Mouse (Mus musculus) MEL (cell line): Measurements from ENCODE around the gene Med24. TPM values are rescaled to one million over a fixed set of nuclear protein-coding genes. Genes with fewer than 3 reads are reported as not detected.

Source experiments
- DNase-seq: peaks from one replicate; pipeline ENCODE4 v3.0.0; 2011; ENCODE audit warnings: low read depth, low spot score
- H3K27ac ChIP-seq: 2 replicates; pipeline ENCODE4 v1.5.1; 2012; ENCODE audit warnings: low read depth, mild to moderate bottlenecking, control low read depth, low read length, moderate library complexity; ENCODE audit not compliant: control insufficient read depth
- H3K27me3 ChIP-seq, 2 experiments: fragments of 150-350 bp in 1 of 2; sonication (generic) in 1 of 2; 2 replicates each; pipeline ENCODE4 v1.6.1; 2012; ENCODE audit warnings: low read length in 2 of 2, mild to moderate bottlenecking in 2 of 2, improper control_type of control experiment in 1 of 2, moderate library complexity in 1 of 2; ENCODE audit not compliant: insufficient read depth in 2 of 2, control insufficient read depth in 1 of 2
- H3K36me3 ChIP-seq, 2 experiments: 2 replicates each; pipeline ENCODE4 v1.6.1; 2012 to 2014; ENCODE audit warnings: low read length in 2 of 2, improper control_type of control experiment in 1 of 2, inconsistent platforms in 1 of 2, mild to moderate bottlenecking in 1 of 2; ENCODE audit not compliant: insufficient read depth in 2 of 2, control insufficient read depth in 1 of 2
- H3K4me1 ChIP-seq, 2 experiments: fragments of 150-350 bp in 1 of 2; sonication (generic) in 1 of 2; 2 replicates each; pipeline ENCODE4 v1.6.1; 2012; ENCODE audit warnings: low read length in 2 of 2, improper control_type of control experiment in 1 of 2, mild to moderate bottlenecking in 1 of 2; ENCODE audit not compliant: insufficient read depth in 2 of 2, control insufficient read depth in 1 of 2
- H3K4me3 ChIP-seq, 2 experiments: fragments of 150-350 bp in 1 of 2; sonication (generic) in 1 of 2; 2 replicates each; pipeline ENCODE4 v1.5.1; 2012; ENCODE audit warnings: low read depth in 2 of 2, low read length in 2 of 2, mild to moderate bottlenecking in 2 of 2, moderate library complexity in 2 of 2, control low read depth in 1 of 2, improper control_type of control experiment in 1 of 2; ENCODE audit not compliant: control insufficient read depth in 1 of 2, insufficient read depth in 1 of 2
- H3K79me2 ChIP-seq: 2 replicates; pipeline ENCODE4 v1.6.1; 2012; ENCODE audit warnings: mild to moderate bottlenecking, low read length, moderate library complexity; ENCODE audit not compliant: control insufficient read depth, poor library complexity, insufficient read depth
- H3K9ac ChIP-seq: 2 replicates; pipeline ENCODE4 v1.6.1; 2012; ENCODE audit warnings: low read depth, mild to moderate bottlenecking, control low read depth, low read length, moderate library complexity; ENCODE audit not compliant: control insufficient read depth, poor library complexity, severe bottlenecking
- H3K9me3 ChIP-seq: fragments of 150-350 bp; sonication (generic); replicated peaks from 2 replicates; pipeline ENCODE4 v1.6.1; 2012; ENCODE audit warnings: mild to moderate bottlenecking, low read length, improper control_type of control experiment, moderate library complexity; ENCODE audit not compliant: insufficient read depth
- CTCF ChIP-seq, 3 experiments: IDR thresholded peaks in 2 of 3; conservative IDR thresholded peaks in 1 of 3; 2 replicates each; pipeline ENCODE4 v1.5.1; 2011 to 2012; ENCODE audit warnings: low read length in 3 of 3, low read depth in 2 of 3, mild to moderate bottlenecking in 2 of 3, improper control_type of control experiment in 1 of 3, inconsistent platforms in 1 of 3, mixed read lengths in 1 of 3, moderate library complexity in 1 of 3; ENCODE audit not compliant: control insufficient read depth in 1 of 3, insufficient read depth in 1 of 3, poor library complexity in 1 of 3, severe bottlenecking in 1 of 3
- EP300 ChIP-seq, 2 experiments: IDR thresholded peaks; 2 replicates each; pipeline ENCODE4 v1.6.1; 2011; ENCODE audit warnings: improper control_type of control experiment in 2 of 2, low read length in 2 of 2, low read depth in 1 of 2, mild to moderate bottlenecking in 1 of 2
- MAFK ChIP-seq: IDR thresholded peaks from 2 replicates; pipeline ENCODE4 v1.6.1; 2011; ENCODE audit warnings: low read depth, mild to moderate bottlenecking, low read length, improper control_type of control experiment, borderline replicate concordance
- MAX ChIP-seq: IDR thresholded peaks from 2 replicates; pipeline ENCODE4 v1.6.1; 2011; ENCODE audit warnings: low read length, improper control_type of control experiment
- MEF2A ChIP-seq: IDR thresholded peaks from 2 replicates; pipeline ENCODE4 v1.6.1; 2014; ENCODE audit warnings: low read depth, mild to moderate bottlenecking, inconsistent platforms, low read length, improper control_type of control experiment; ENCODE audit not compliant: poor library complexity, insufficient replicate concordance, severe bottlenecking; ENCODE audit errors: extremely low read depth
- MYC ChIP-seq: IDR thresholded peaks from 2 replicates; pipeline ENCODE4 v1.6.1; 2011; ENCODE audit warnings: low read depth, mild to moderate bottlenecking, low read length, improper control_type of control experiment, moderate library complexity
- NELFE ChIP-seq: IDR thresholded peaks from 2 replicates; pipeline ENCODE4 v1.6.1; 2011; ENCODE audit warnings: low read depth, low read length, improper control_type of control experiment
- NRF1 ChIP-seq: IDR thresholded peaks from 2 replicates; pipeline ENCODE4 v1.6.1; 2014; ENCODE audit warnings: low read depth, mild to moderate bottlenecking, inconsistent platforms, low read length, improper control_type of control experiment, moderate library complexity; ENCODE audit not compliant: poor library complexity, insufficient read depth, severe bottlenecking
- POLR2A ChIP-seq, 2 experiments: IDR thresholded peaks; 2 replicates each; pipeline ENCODE4 v1.6.1; 2011 to 2012; ENCODE audit warnings: low read length in 2 of 2, mild to moderate bottlenecking in 2 of 2, control low read depth in 1 of 2, improper control_type of control experiment in 1 of 2, low read depth in 1 of 2, moderate library complexity in 1 of 2; ENCODE audit not compliant: control insufficient read depth in 1 of 2, insufficient read depth in 1 of 2, poor library complexity in 1 of 2
- RAD21 ChIP-seq: IDR thresholded peaks from 2 replicates; pipeline ENCODE4 v1.6.1; 2011; ENCODE audit warnings: mild to moderate bottlenecking, low read depth, low read length, improper control_type of control experiment
- SIN3A ChIP-seq: IDR thresholded peaks from 2 replicates; pipeline ENCODE4 v1.6.1; 2012; ENCODE audit warnings: low read length, improper control_type of control experiment, inconsistent platforms
- SMC3 ChIP-seq: IDR thresholded peaks from 2 replicates; pipeline ENCODE4 v1.6.1; 2011; ENCODE audit warnings: low read depth, low read length, improper control_type of control experiment
- TCF12 ChIP-seq: IDR thresholded peaks from 2 replicates; pipeline ENCODE4 v1.6.1; 2014; ENCODE audit warnings: low read depth, mild to moderate bottlenecking, inconsistent platforms, low read length, improper control_type of control experiment, moderate library complexity
- USF1 ChIP-seq: IDR thresholded peaks from 2 replicates; pipeline ENCODE4 v1.6.1; 2014; ENCODE audit warnings: low read depth, mild to moderate bottlenecking, inconsistent platforms, low read length, improper control_type of control experiment, moderate library complexity
- ZKSCAN1 ChIP-seq: IDR thresholded peaks from 2 replicates; pipeline ENCODE4 v1.6.1; 2012; ENCODE audit warnings: low read depth, mild to moderate bottlenecking, inconsistent platforms, low read length, improper control_type of control experiment, moderate library complexity
- polyA plus RNA-seq, 2 experiments: library from polyadenylated mRNA; stranded (reverse) in 1 of 2; unstranded in 1 of 2; fragments of >175 nt in 1 of 2; fragments of >200 nt in 1 of 2; gene quantifications; 2 replicates each; pipeline versions ENCODE4 v1.2.1 to v1.2.4; 2012; ENCODE audit warnings: low replicate concordance in 2 of 2, low read depth in 1 of 2; ENCODE audit not compliant: insufficient read length in 2 of 2, insufficient read depth in 1 of 2, missing spikeins in 1 of 2
- total RNA-seq: library from RNA; depleted of rRNA; stranded (reverse); fragments of 300-350 nt; gene quantifications from 2 replicates; pipeline ENCODE4 v1.2.3, GENCODE M21; 2012

Gene Med24
- total and polyA plus RNA-seq, 3 experiments: 37.5 to 89.8 TPM; not detected in 1

DNA sequence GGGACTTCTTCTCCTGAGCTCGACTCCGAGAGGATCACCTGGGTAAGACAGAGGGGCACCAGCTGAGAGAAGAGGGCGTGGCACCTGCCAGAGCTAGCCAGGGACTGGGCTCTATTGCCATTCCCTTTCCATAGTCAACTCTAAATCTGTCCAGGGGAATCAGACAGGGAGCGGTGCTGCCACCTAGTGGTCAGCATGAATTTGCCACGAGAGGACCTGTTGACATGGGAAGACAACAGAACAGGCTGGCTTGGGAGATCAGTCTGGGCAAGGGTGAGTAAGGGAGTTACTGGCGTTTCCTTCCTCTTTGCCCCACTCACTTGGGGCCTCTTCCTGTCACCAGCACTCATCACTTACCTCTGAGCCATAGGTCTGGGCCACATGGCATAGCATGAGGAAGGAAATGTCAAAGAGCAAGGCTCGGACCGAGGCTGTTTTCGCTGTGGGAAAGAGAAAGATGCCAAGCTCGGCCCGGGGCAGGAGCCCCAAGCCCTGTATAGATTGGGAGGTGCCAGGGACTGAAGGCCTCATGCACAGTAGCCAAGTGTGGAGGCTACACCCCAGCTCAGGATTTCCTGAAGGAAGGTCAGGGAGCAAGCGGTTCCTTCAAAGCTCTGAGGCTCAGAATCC, 18.7 kb downstream of the Med24 start:
- H3K79me2 ChIP-seq: no peaks in the 10 kb centered on the region
- no peaks in the 10 kb centered on the region for H3K27me3 ChIP-seq
- peaks cover 0 to 7% of the 10 kb centered on the region in 2 experiments; a peak in 2 of 4 replicates for H3K4me1 ChIP-seq
- DNase-seq: peak; percentile 91
- H3K36me3 ChIP-seq: peaks cover 2 to 6% of the 10 kb centered on the region in 2 experiments
- TF ChIP-seq RAD21 (peak; percentile 44), SMC3 (peak; percentile 69), ZKSCAN1 (no peak), MYC (peak; percentile 41; the same call in 1 of the 2 replicates), TCF12 (no peak), CTCF (IDR thresholded peaks at IDR 0.05 in 2 of 3, conservative IDR thresholded peaks at IDR 0.05 in 1 of 3; ENCODE audit: control insufficient read depth in 1 of 3, insufficient read depth in 1 of 3, low read depth in 2 of 3, low read length in 3 of 3, poor library complexity in 1 of 3, severe bottlenecking in 1 of 3) (peak; percentile 96 to 99 (median 98)), MAX (0 out of 2 replicates have a peak, but pooled peaks have one; percentile 19)
- TF ChIP-seq, all 39 proteins: peak for 5
- Histone ChIP-seq H3K4me3 (no peak overlapping the region), H3K27ac (peak overlapping the region; percentile 9; the same call in 1 of the 2 replicates), H3K9ac (no peak overlapping the region), H3K9me3 (no peaks in the 10 kb centered on the region)

DNA sequence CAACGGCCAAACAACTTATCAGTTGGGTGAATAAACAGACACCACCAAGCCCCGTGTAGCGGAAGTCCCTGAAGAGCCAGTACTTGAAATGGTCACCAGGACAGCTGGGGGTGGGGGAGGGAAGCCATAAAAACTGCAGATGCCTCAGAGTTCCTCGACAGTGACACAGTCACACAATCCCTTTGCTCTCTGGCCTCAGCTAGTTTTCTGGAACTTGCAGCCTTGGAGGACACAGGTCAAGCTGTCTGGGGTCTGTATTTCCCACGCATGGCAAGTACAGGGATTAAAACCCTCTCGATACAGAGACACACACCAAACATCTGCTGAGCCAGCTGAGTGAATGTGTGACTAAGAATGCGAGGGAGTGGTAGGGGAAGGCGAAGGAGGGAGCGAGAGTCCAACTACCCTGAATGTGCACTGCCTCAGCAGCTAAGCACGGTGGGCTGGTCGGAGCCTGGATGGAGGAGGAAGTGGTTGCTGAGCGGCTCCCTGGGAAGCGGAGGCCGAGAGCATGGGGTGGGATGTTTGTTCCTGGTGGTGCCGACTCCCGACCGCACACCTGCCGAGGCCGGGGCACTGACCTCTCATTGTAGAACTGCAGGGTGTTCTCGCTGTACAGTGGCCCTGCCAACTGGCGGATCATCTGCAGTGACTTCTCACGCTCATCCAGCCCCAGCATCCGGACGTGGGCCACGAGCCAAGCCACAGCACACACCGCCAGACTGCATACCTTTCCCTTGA, 20.1 kb downstream of the Med24 start:
- no peak for TF ChIP-seq CTCF (IDR thresholded peaks at IDR 0.05 in 2 of 3, conservative IDR thresholded peaks at IDR 0.05 in 1 of 3; ENCODE audit: control insufficient read depth in 1 of 3, insufficient read depth in 1 of 3, low read depth in 2 of 3, low read length in 3 of 3, poor library complexity in 1 of 3, severe bottlenecking in 1 of 3)
- TF ChIP-seq USF1: no peak
- TF ChIP-seq EP300 (IDR thresholded peaks at IDR 0.05; ENCODE audit: low read depth in 1 of 2, low read length in 2 of 2): no peak
- no peak for TF ChIP-seq MAFK
- no peak for TF ChIP-seq SIN3A
- no peak for TF ChIP-seq NELFE
- TF ChIP-seq NRF1: no peak
- no peak for TF ChIP-seq MEF2A
- TF ChIP-seq POLR2A (IDR thresholded peaks at IDR 0.05; ENCODE audit: control insufficient read depth in 1 of 2, insufficient read depth in 1 of 2, low read depth in 1 of 2, low read length in 2 of 2, poor library complexity in 1 of 2): no peak
- Histone ChIP-seq H3K9me3 (no peaks in the 10 kb centered on the region), H3K36me3 (peaks cover 2 to 6% of the 10 kb centered on the region in 2 experiments), H3K4me3 (no peak overlapping the region), H3K27ac (no peak overlapping the region), H3K9ac (no peak overlapping the region), H3K4me1 (peaks cover 0 to 7% of the 10 kb centered on the region in 2 experiments; a peak in 2 of 4 replicates), H3K27me3 (no peaks in the 10 kb centered on the region), H3K79me2 (no peaks in the 10 kb centered on the region)
- no peak for DNase-seq
